Mouse (Mus musculus) limb, embryonic 14.5 days (tissue): ENCODE measurements at regions not wholly inside any gene's neighbourhood (a gene's known extent, or its start where the extent isn't known, plus 50 kb on each side); places are given as distances from the start of the nearest gene placed in this dataset.

ENCODE experiments used
- ATAC-seq: fragments of 200-750 bp; cut with Nextera tagmentation; 2 replicates; pipeline ENCODE4 v1.8.0; 2017; ENCODE audit warnings: low read depth, moderate number of reproducible peaks, moderate TSS enrichment; ENCODE audit not compliant: low FRiP score
- DNase-seq: peaks from one replicate; pipeline ENCODE4 v3.0.0-alpha.2; 2015; ENCODE audit warnings: low spot score
- H3K27ac ChIP-seq: fragments of 300-500 bp; sonication (generic); replicated peaks from 2 replicates; pipeline ENCODE4 v1.5.1; 2014; ENCODE audit warnings: low read depth, mild to moderate bottlenecking, low read length, moderate library complexity, mixed read lengths
- H3K27me3 ChIP-seq: fragments of 300-500 bp; sonication (generic); 2 replicates; pipeline ENCODE4 v1.6.1; 2014; ENCODE audit warnings: low read length, mixed read lengths; ENCODE audit not compliant: control insufficient read depth, insufficient read depth
- H3K36me3 ChIP-seq: fragments of 300-500 bp; sonication (generic); 2 replicates; pipeline ENCODE4 v1.6.1; 2014; ENCODE audit warnings: mild to moderate bottlenecking, low read length, moderate library complexity, mixed read lengths; ENCODE audit not compliant: control insufficient read depth, insufficient read depth
- H3K4me1 ChIP-seq: fragments of 300-500 bp; sonication (generic); 2 replicates; pipeline ENCODE4 v1.6.1; 2014; ENCODE audit warnings: antibody characterized with exemption, low read length, mixed read lengths; ENCODE audit not compliant: control insufficient read depth, insufficient read depth
- H3K4me2 ChIP-seq: fragments of 300-500 bp; sonication (generic); replicated peaks from 2 replicates; pipeline ENCODE4 v1.6.1; 2014; ENCODE audit warnings: low read depth, mild to moderate bottlenecking, low read length, moderate library complexity; ENCODE audit not compliant: severe bottlenecking
- H3K4me3 ChIP-seq: fragments of 300-500 bp; sonication (generic); replicated peaks from 2 replicates; pipeline ENCODE4 v1.5.1; 2014; ENCODE audit warnings: low read length
- H3K9ac ChIP-seq: fragments of 300-500 bp; sonication (generic); 2 replicates; pipeline ENCODE4 v1.6.1; 2014; ENCODE audit warnings: mild to moderate bottlenecking, low read depth, low read length, moderate library complexity; ENCODE audit not compliant: severe bottlenecking
- H3K9me3 ChIP-seq: fragments of 300-500 bp; sonication (generic); 2 replicates; pipeline ENCODE4 v1.6.1; 2016; ENCODE audit warnings: low read length; ENCODE audit not compliant: control insufficient read depth
- POLR2A ChIP-seq: fragments of 200-500 bp; IDR thresholded peaks from 2 replicates; pipeline ENCODE4 v1.8.0; 2012; ENCODE audit warnings: inconsistent platforms, mild to moderate bottlenecking, moderate library complexity, borderline replicate concordance; ENCODE audit not compliant: insufficient read depth, insufficient read length; ENCODE audit errors: extremely low read depth
- WGBS: fragments of 180-500 bp; shearing (Covaris S2); extraction: QIAGEN DNeasy Blood & Tissue Kit; methylation state at CpG from one replicate; pipeline ENCODE4 v1.1.7; 2014; 5-methylcytosine and 5-hydroxymethylcytosine counted together

GRCm38 (mm10) chr8:103830416-103830815 is 271.0 kb upstream of the Cdh5 start:
- Histone ChIP-seq H3K4me3 (no peak overlapping the region), H3K27ac (no peak overlapping the region), H3K9ac (no peak overlapping the region), H3K27me3 (no peaks in the 10 kb centered on the region), H3K4me1 (peaks cover 4% of the 10 kb centered on the region; the same call in 1 of the 2 replicates), H3K36me3 (no peaks in the 10 kb centered on the region), H3K4me2 (no peak overlapping the region), H3K9me3 (no peaks in the 10 kb centered on the region)
- no peak for DNase-seq
- ATAC-seq: no peak
- WGBS: 88% methylated on average over 3 of the region's 3 CpGs
- TF ChIP-seq POLR2A: no peak

GRCm38 (mm10) chr8:103839990-103840389 is 261.4 kb upstream of the Cdh5 start:
- TF ChIP-seq POLR2A: no peak
- Histone ChIP-seq H3K27ac (no peak overlapping the region), H3K9ac (no peak overlapping the region), H3K4me3 (no peak overlapping the region), H3K27me3 (no peaks in the 10 kb centered on the region), H3K4me2 (no peak overlapping the region), H3K36me3 (no peaks in the 10 kb centered on the region), H3K4me1 (no peaks in the 10 kb centered on the region), H3K9me3 (no peaks in the 10 kb centered on the region)
- ATAC-seq (no peak), DNase-seq (no peak)
- WGBS: 90% methylated on average over 4 of the region's 4 CpGs

- Histone ChIP-seq H3K4me1 (0 out of 2 replicates have a peak, but pooled peaks cover 2% of the 10 kb centered on the region), H3K27ac (no peak overlapping the region), H3K4me2 (no peak overlapping the region), H3K27me3 (no peaks in the 10 kb centered on the region), H3K36me3 (no peaks in the 10 kb centered on the region), H3K9ac (no peak overlapping the region), H3K9me3 (no peaks in the 10 kb centered on the region), H3K4me3 (no peak overlapping the region)
- DNase-seq (no peak), ATAC-seq (no peak)
- WGBS: 67% methylated on average over 1 of the region's 1 CpGs
- TF ChIP-seq POLR2A: no peak
These were observed 255.5 kb upstream of the Cdh5 start for GRCm38 (mm10) chr8:103845964-103846363.

- Histone ChIP-seq H3K9me3 (no peaks in the 10 kb centered on the region), H3K4me2 (no peak overlapping the region), H3K36me3 (no peaks in the 10 kb centered on the region), H3K9ac (no peak overlapping the region), H3K27me3 (no peaks in the 10 kb centered on the region), H3K27ac (no peak overlapping the region), H3K4me1 (0 out of 2 replicates have a peak, but pooled peaks cover 2% of the 10 kb centered on the region), H3K4me3 (no peak overlapping the region)
- ATAC-seq (no peak), DNase-seq (no peak)
- no peak for TF ChIP-seq POLR2A
- WGBS: 27% methylated on average over 10 of the region's 10 CpGs
These were observed 254.9 kb upstream of the Cdh5 start for GRCm38 (mm10) chr8:103846382-103846976.

GRCm38 (mm10) chr8:103849785-103850184 is 251.6 kb upstream of the Cdh5 start:
- ATAC-seq: no peak
- H3K4me1 ChIP-seq: 0 out of 2 replicates have a peak, but pooled peaks cover 2% of the 10 kb centered on the region
- 87% methylated on average over 2 of the region's 2 CpGs for WGBS
- H3K27me3 ChIP-seq: no peaks in the 10 kb centered on the region
- no peak overlapping the region for H3K4me3 ChIP-seq
- no peak overlapping the region for H3K9ac ChIP-seq
- H3K9me3 ChIP-seq: no peaks in the 10 kb centered on the region
- DNase-seq: no peak
- H3K36me3 ChIP-seq: no peaks in the 10 kb centered on the region
- TF ChIP-seq POLR2A: no peak
- H3K4me2 ChIP-seq: no peak overlapping the region
- H3K27ac ChIP-seq: no peak overlapping the region
